In the genomic region with DNA sequence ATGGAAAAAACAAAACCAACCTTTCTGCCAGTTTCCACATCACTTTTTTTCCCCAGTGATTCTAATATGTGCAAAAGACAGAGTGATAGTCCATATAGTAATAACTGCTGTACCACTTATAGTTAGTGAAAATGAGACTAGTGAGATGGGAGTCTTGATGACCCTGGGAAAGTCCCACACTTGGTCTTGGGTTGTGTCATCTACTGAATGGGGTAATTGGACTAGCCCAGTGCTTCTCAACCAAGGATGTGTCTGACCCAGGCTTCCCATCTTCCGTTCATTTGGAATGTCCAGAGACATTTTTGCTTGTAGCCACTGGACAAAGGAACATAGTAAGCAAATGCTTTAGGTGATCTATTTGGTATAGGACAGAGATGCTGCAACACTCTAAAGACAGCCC, we compare ENCODE assay signal across 19 mouse cellular contexts. TPM values are rescaled to one million over a fixed set of nuclear protein-coding genes. Genes with fewer than 3 reads are reported as not detected.
"Had no signal": no experiment of that assay in that cellular context is flagged by ENCODE, and none has a peak within 500 bp of the region (broad histone marks: within the 10 kb centered on the region; RNA-seq: fewer than 3 reads in every experiment).

No protein-coding gene starts in this region.

- DNase-seq: kidney, adult 11 months; kidney, adult 9 months; kidney, postnatal 36 days; layer of hippocampus, adult 9-11 months; layer of hippocampus, postnatal 36 days; liver; liver, embryonic 13.5 days; lung, adult 18-20 months; retina, postnatal 1 day; thymus, adult 18-20 months; thymus, postnatal 14 days had no signal

- H3K27ac ChIP-seq: limb, embryonic 12.5 days; liver, embryonic 13.5 days; midbrain, embryonic 12.5 days; neural tube, embryonic 12.5 days had no signal

- H3K36me3 ChIP-seq: limb, embryonic 12.5 days; liver, embryonic 13.5 days; midbrain, embryonic 12.5 days; neural tube, embryonic 12.5 days had no signal

- H3K9me3 ChIP-seq: limb, embryonic 12.5 days; liver, embryonic 13.5 days; midbrain, embryonic 12.5 days; neural tube, embryonic 12.5 days had no signal

- H3K9ac ChIP-seq: limb, embryonic 12.5 days; midbrain, embryonic 12.5 days; neural tube, embryonic 12.5 days had no signal

- H3K4me3 ChIP-seq: limb, embryonic 12.5 days; neural tube, embryonic 12.5 days had no signal

- H3K27me3 ChIP-seq: limb, embryonic 12.5 days; liver, embryonic 13.5 days; midbrain, embryonic 12.5 days; neural tube, embryonic 12.5 days had no signal

RNA-seq across cellular contexts. Expression of a gene that starts 48.3 kb away (rescaled TPM):
- total RNA-seq: megakaryocyte progenitor cell, adult 5-6 weeks had no signal

RNA-seq across cellular contexts. Expression of a gene that starts 48.9 kb away (rescaled TPM):
- total RNA-seq: layer of hippocampus, adult 18-20 months; layer of hippocampus, postnatal 36 days; left cerebral cortex, postnatal 36 days; megakaryocyte progenitor cell, adult 5-6 weeks; midbrain, postnatal 0 days had no signal
- polyA plus RNA-seq: limb, embryonic 12.5 days; liver, embryonic 13.5 days; midbrain, embryonic 12.5 days; midbrain, postnatal 0 days; neural tube, embryonic 12.5 days; stomach, embryonic 16.5 days had no signal
